Mouse (Mus musculus): ENCODE measurements around the gene H2-Q6. TPM values are rescaled to one million over a fixed set of nuclear protein-coding genes. Genes with fewer than 3 reads are reported as not detected.

Gene H2-Q6
- 20.9 and 39.7 TPM in 2 replicates for polyA plus RNA-seq (2012; rRNA removed)

DNA sequence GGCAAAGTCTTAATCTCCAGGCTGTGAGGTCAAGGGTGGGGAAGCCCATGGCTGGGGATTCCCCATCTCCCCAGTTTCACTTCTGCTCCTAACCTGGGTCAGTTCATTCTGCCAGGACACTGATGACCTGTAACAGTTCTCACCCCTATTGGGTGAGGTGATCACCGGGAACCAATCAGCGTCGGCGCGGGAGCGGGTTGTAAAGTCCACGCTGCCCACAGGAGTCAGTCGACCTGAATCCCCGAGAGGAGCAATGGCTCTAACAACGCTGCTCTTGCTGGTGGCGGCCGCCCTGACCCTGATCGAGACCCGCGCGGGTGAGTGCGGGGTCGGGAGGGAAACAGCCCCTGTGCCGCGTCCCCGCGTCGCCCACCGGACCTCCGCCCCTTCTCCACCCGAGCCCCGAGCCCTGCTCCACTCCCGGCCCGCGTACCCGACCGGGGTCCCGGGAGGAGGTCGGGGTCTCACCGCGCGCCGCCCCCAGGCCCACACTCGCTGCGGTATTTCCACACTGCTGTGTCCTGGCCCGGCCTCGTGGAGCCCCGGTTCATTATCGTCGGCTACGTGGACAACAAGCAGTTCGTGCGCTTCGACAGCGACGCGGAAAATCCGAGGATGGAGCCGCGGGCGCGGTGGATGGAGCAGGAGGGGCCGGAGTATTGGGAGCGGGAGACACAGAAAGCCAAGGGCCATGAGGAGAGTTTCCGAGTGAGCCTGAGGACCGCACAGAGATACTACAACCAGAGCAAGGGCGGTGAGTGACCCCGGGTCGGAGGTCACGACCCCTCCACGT lies at the start of gene H2-Q6:
Gene H2-Q6 (plus strand): TSS at position 227 of the 793 bp plus-strand sequence.

DNA sequence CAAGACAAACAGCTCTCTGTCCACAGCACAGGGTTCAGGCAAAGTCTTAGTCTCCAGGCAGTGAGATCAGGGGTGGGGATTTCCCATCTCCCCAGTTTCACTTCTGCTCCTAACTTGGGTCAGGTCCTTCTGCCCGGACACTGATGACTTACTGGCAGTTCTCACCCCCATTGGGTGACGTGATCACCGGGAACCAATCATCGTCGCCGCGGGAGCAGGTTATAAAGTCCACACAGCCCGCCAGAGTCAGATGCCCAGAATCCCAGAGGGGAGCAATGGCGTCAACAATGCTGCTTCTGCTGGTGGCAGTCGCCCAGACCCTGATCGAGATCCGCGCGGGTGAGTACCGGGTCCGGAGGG lies 45.3 kb upstream of the H2-Q6 start, which contains the start of gene H2-Q4:
Gene H2-Q4 (plus strand): TSS at position 249 of the 360 bp plus-strand sequence.

GRCm38 (mm10) chr17:35438885-35439284 lies 14.2 kb downstream of the H2-Q6 start, which contains the start of gene H2-Q7:
TSS of gene H2-Q7 (plus strand) at chr17:35439155.

GRCm38 (mm10) chr17:35469842-35470751 lies 45.4 kb downstream of the H2-Q6 start, which contains the start of gene H2-Q10:
TSS of gene H2-Q10 (plus strand) at chr17:35470089.

Other genes starting within 250 kb of the H2-Q6 start
- 1.4 and 1.9 TPM in 2 replicates for gene Aif1, start 248.8 kb upstream of the H2-Q6 start, polyA plus RNA-seq (2012; rRNA removed)
- 15.6 and 19.9 TPM in 2 replicates for gene Lst1, start 236.4 kb upstream of the H2-Q6 start, polyA plus RNA-seq (2012; rRNA removed)
- 4.6 and 6.7 TPM in 2 replicates for gene Ltb, start 230.4 kb upstream of the H2-Q6 start, polyA plus RNA-seq (2012; rRNA removed)
- 0.62 and 0.77 TPM in 2 replicates for gene Tnf, start 222.8 kb upstream of the H2-Q6 start, polyA plus RNA-seq (2012; rRNA removed)
- gene Lta, start 219.5 kb upstream of the H2-Q6 start, polyA plus RNA-seq (2012; rRNA removed), result 0.16 and 0.36 TPM in 2 replicates
- gene Gm16181, start 204.0 kb upstream of the H2-Q6 start, polyA plus RNA-seq (2012; rRNA removed), result not detected in 2 replicates
- 6.9 and 13.4 TPM in 2 replicates for gene Atp6v1g2, start 191.2 kb upstream of the H2-Q6 start, polyA plus RNA-seq (2012; rRNA removed)
- 42.9 and 64.2 TPM in 2 replicates for gene Nfkbil1, start 189.1 kb upstream of the H2-Q6 start, polyA plus RNA-seq (2012; rRNA removed)
- gene Ddx39b, start 183.1 kb upstream of the H2-Q6 start, polyA plus RNA-seq (2012; rRNA removed), result 360 and 468 TPM in 2 replicates
- gene H2-D1, start 162.1 kb upstream of the H2-Q6 start, polyA plus RNA-seq (2012; rRNA removed), result 422 and 558 TPM in 2 replicates
- not detected in 2 replicates for gene H2-Q1, start 104.4 kb upstream of the H2-Q6 start, polyA plus RNA-seq (2012; rRNA removed)
- gene H2-Q2, start 82.6 kb upstream of the H2-Q6 start, polyA plus RNA-seq (2012; rRNA removed), result 1.3 and 2.0 TPM in 2 replicates
- gene H2-Q4, start 45.2 kb upstream of the H2-Q6 start, polyA plus RNA-seq (2012; rRNA removed), result 77.6 and 85.0 TPM in 2 replicates
- 52.3 and 110 TPM in 2 replicates for gene H2-Q7, start 14.3 kb downstream of the H2-Q6 start, polyA plus RNA-seq (2012; rRNA removed)
- gene H2-Q10, start 45.2 kb downstream of the H2-Q6 start, polyA plus RNA-seq (2012; rRNA removed), result 23.2 and 37.6 TPM in 2 replicates
- gene Pou5f1, start 81.2 kb downstream of the H2-Q6 start, polyA plus RNA-seq (2012; rRNA removed), result 4.1 and 4.2 TPM in 2 replicates
- gene Tcf19, start 92.0 kb downstream of the H2-Q6 start, polyA plus RNA-seq (2012; rRNA removed), result 14.8 and 18.4 TPM in 2 replicates
- 14.6 and 15.2 TPM in 2 replicates for gene Cchcr1, start 92.2 kb downstream of the H2-Q6 start, polyA plus RNA-seq (2012; rRNA removed)
- 0.27 and 0.47 TPM in 2 replicates for gene Psors1c2, start 108.4 kb downstream of the H2-Q6 start, polyA plus RNA-seq (2012; rRNA removed)
- gene Cdsn, start 127.3 kb downstream of the H2-Q6 start, polyA plus RNA-seq (2012; rRNA removed), result 7.0 and 11.7 TPM in 2 replicates
- gene 2300002M23Rik, start 142.6 kb downstream of the H2-Q6 start, polyA plus RNA-seq (2012; rRNA removed), result 13.8 and 15.5 TPM in 2 replicates
- 0.29 TPM in 1 of 2 replicates, not detected in the other for gene Sfta2, start 176.7 kb downstream of the H2-Q6 start, polyA plus RNA-seq (2012; rRNA removed)
- gene Gm9573, start 201.8 kb downstream of the H2-Q6 start, polyA plus RNA-seq (2012; rRNA removed), result not detected in 2 replicates
- gene Mucl3, start 218.8 kb downstream of the H2-Q6 start, polyA plus RNA-seq (2012; rRNA removed), result 0.17 TPM in 1 of 2 replicates, not detected in the other
- 71.0 and 77.4 TPM in 2 replicates for gene Vars2, start 242.7 kb downstream of the H2-Q6 start, polyA plus RNA-seq (2012; rRNA removed)
- 35.2 and 36.6 TPM in 2 replicates for gene Gtf2h4, start 248.9 kb downstream of the H2-Q6 start, polyA plus RNA-seq (2012; rRNA removed)